Mouse (Mus musculus): Measurements from ENCODE around the gene Dbn1.
A peak's percentile ranks its signal among the peaks of the same experiment; 100 is the strongest.

Gene Dbn1

GRCm38 (mm10) chr13:55450511-55450980, 37.4 kb downstream of the Dbn1 start:
- no peak for DNase-seq (ENCODE audit: low read depth)

GRCm38 (mm10) chr13:55449679-55450441, 38.1 kb downstream of the Dbn1 start:
- DNase-seq (ENCODE audit: low read depth), result peak; percentile 58

- peak; percentile 35 for DNase-seq (ENCODE audit: low read depth)
Observed at GRCm38 (mm10) chr13:55449205-55449604, 38.7 kb downstream of the Dbn1 start.

DNA sequence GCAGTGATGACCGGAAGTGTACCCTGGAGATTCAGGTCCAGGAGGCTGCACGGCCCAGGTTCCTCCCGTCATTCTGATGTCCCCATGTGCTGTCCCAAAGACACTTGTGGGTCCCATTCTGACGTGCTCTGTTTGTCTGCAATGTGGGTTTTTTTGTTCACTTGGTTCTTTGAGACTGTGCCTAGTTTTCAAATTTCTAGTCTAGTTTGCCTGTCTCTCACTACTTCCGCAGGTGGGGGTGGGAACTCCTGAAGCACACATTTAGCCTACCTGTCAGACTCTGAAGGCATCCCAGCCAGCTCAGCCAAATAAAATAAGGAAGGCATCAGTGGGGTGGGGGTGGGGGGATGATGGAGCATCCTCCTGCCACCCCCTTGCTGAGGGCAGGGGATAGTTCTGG, 39.8 kb downstream of the Dbn1 start:
- peak; percentile 54 for DNase-seq (ENCODE audit: low read depth)

GRCm38 (mm10) chr13:55447543-55447943, 40.4 kb downstream of the Dbn1 start:
- peak; percentile 72 for DNase-seq (ENCODE audit: low read depth)

- peak; percentile 37 for DNase-seq (ENCODE audit: low read depth)
Observed at GRCm38 (mm10) chr13:55446483-55447105, 41.3 kb downstream of the Dbn1 start.

- DNase-seq (ENCODE audit: low read depth), result peak; percentile 69
Observed at GRCm38 (mm10) chr13:55445361-55446091, 42.4 kb downstream of the Dbn1 start.

GRCm38 (mm10) chr13:55444937-55445315, 43.0 kb downstream of the Dbn1 start, which contains the start of gene Grk6:
TSS of gene Grk6 (plus strand) at chr13:55445072.
- DNase-seq (ENCODE audit: low read depth), result peak; percentile 99

DNA sequence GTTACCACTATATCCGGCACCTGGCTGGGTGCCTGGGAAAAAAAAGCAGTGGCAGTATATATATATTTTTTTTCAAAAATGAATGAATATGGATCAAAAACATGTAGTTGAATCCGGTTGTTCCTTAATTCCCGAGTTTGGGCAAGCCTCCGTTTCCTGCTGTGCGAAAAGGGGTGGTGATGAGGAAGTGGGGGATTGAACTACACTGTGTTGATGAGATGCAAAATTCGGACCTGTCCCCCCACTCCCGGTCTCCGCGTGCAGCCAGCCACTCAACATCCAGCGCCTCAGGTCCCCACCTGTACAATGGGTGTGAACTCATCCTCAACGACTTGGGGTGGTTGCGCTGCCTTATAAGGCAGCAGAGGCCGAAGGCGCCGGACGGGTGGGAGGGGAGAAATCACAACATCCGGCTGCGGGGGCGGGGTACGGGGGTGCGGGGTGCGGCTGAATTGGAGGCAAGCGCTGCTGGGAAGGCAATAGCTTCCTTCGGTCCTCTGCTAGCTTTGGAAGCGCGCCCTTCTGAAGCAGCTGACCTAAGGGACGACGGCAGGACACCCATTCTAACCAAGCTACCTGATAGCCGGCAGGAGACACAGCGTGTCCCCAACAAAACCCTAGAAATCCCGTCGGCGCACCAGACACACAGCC, 43.5 kb downstream of the Dbn1 start:
- peak; percentile 91 for DNase-seq (ENCODE audit: low read depth)

GRCm38 (mm10) chr13:55443799-55444285, 44.1 kb downstream of the Dbn1 start:
- peak; percentile 83 for DNase-seq (ENCODE audit: low read depth)

- DNase-seq (ENCODE audit: low read depth), result peak; percentile 48
Observed at GRCm38 (mm10) chr13:55437111-55437629, 50.7 kb downstream of the Dbn1 start.

DNA sequence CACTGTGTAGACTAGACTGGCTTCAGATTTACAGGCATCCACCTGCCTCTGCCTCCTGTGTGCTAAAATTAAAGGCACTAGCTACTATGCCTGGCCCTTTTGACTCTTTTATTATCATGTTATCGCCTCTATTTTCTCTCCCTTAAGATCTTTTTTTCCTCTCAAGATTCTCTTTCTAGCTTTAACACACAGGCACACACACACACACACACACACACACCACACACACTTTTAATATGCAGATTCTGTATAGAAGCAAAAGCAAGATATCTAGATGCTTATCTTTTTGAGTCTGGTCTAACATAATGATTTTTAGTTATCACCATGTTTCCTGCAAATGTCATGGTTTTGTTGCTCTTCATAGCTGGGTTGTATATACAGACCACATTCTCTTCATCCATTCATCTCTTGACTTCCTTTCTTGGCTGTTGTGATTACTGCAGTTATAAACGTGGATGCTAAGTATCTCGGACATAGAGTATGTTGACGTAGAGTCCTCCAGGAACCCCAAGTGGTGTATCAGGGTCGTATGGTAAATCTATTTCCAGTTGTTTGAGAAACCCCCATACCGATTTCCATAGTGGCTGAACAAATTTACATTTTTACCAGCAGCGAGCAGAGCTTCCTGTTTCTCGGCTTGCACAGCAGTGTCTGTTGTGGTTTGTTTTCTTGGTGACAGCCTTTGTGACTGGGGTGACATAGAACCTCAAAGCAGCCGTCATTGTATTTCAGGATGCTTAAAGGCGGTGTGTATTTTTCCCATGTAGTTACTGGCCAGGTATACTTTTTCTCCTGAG, 55.8 kb downstream of the Dbn1 start:
- DNase-seq (ENCODE audit: low read depth), result peak; percentile 89

GRCm38 (mm10) chr13:55430566-55430965, 57.3 kb downstream of the Dbn1 start:
- no peak for DNase-seq (ENCODE audit: low read depth)

DNA sequence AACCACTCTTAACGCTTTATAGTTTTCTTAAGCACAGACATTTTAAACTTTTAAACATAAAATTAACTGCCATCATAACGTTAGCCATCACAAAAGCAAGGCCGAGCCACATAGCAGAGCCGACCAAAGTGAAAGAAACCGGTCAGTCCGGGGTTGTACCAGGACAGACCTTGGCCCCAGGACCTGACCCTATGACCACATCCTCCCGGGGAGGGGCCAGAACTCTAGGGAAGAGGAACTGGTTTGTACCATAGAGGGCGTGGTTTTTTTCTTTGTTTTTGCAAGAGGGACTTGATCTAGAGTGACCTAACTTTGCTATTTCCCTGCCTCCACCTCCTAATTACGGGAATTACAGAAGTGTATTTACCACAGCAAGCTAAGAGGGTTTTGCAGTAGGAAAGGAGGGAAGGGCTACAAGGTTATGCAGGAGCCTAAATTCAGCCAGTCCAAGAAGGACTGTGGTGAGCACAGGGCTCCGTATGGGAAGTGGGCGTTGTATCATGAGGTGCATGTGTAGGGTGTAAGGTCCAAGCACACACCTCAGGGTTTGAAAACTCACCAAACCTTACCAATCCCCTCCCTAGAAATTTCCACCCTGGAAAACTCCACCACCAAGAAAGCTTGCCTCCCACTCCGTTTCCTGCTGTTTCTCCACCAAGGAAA, 58.6 kb downstream of the Dbn1 start:
- DNase-seq (ENCODE audit: low read depth), result no peak

DNA sequence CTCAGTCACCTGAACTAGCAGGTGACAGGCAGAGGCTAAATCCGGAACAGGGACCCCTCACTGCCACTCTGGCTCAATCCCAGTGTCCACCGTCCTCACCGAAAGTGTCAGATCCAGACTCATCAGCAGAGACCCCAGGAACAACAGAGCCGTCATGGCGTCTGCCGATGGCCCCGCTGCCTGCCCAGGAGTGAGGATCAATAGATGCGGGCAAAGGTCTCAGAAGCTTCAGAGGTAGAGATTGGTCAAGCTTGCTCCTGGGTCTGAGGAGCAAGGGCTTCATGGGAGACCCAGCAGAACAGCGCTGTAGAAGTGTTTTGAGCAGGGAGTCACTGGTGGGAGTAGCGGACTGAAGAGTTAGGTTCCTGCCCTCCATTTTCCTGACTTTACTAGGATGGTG, 61.3 kb downstream of the Dbn1 start, which contains the start of gene F12:
Gene F12 (minus strand): TSS at position 181 of the 400 bp plus-strand sequence.
- DNase-seq (ENCODE audit: low read depth), result no peak
